Mouse (Mus musculus): ENCODE data around the gene Kcnj9. TPM values are rescaled to one million over a fixed set of nuclear protein-coding genes. Genes with fewer than 3 reads are reported as not detected.
A peak's percentile ranks its signal among the peaks of the same experiment; 100 is the strongest.

Kcnj9 gene
- polyA plus RNA-seq, 1 experiment, result not detected

- Histone ChIP-seq H3K4me3 (ENCODE audit: insufficient read depth, low read depth, low read length) (peak overlapping the region; percentile 46), H3K4me1 (ENCODE audit: control insufficient read depth, insufficient read depth, insufficient read length, low read length) (no peaks in the 10 kb centered on the region), H3K27ac (replicated peaks; ENCODE audit: low read depth, low read length) (no peak overlapping the region)
Observed at GRCm38 (mm10) chr1:172325680-172326535, 3.2 kb downstream of the Kcnj9 start.

DNA sequence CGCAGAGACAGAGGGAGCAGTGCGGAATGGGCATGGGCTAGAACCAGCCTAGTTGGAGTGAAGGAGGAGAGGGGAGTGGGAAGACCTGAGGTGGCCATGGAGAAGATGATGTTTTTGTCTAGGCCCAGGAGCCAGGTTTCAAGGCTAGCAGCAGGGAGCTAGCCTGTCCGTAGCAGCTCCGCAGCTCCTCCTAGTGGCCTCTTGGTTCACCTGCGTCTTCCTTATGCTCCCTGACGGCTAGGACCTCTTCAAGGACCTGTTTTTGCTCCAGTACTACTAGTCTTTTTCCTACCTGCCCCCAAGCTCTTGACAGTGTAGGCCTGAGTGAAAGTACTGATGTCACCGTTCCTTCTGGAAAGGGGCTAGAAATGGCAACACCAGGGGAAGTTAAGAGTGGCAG lies 4.4 kb downstream of the Kcnj9 start:
- Histone ChIP-seq H3K27ac (replicated peaks; ENCODE audit: low read depth, low read length) (no peak overlapping the region), H3K4me3 (ENCODE audit: insufficient read depth, low read depth, low read length) (no peak overlapping the region), H3K4me1 (ENCODE audit: control insufficient read depth, insufficient read depth, insufficient read length, low read length) (no peaks in the 10 kb centered on the region)

GRCm38 (mm10) chr1:172323801-172324359 lies 5.2 kb downstream of the Kcnj9 start:
- Histone ChIP-seq H3K4me1 (ENCODE audit: control insufficient read depth, insufficient read depth, insufficient read length, low read length) (no peaks in the 10 kb centered on the region), H3K4me3 (ENCODE audit: insufficient read depth, low read depth, low read length) (no peak overlapping the region), H3K27ac (replicated peaks; ENCODE audit: low read depth, low read length) (no peak overlapping the region)

DNA sequence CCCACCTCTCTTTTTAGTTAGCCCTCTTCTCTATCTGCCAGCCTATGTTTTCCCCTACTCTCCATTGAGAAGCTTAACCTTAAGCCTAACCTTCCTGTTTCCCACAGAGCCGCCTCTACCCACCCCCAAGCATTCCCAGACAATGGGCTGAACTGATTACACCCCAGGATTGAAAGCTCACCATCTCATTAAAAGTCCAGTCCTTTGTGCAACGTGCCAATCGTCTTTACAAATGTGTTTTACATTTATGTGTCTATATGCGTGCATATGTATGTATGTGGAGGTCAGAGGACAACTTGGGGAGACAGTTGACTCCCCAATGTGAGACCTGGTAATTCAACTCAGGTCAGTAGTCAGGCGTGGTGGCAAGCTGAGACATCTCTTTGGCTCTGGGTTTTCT lies 5.8 kb downstream of the Kcnj9 start:
- H3K4me1 ChIP-seq (ENCODE audit: control insufficient read depth, insufficient read depth, insufficient read length, low read length), result no peaks in the 10 kb centered on the region
- no peak overlapping the region for H3K27ac ChIP-seq (replicated peaks; ENCODE audit: low read depth, low read length)
- H3K4me3 ChIP-seq (ENCODE audit: insufficient read depth, low read depth, low read length), result no peak overlapping the region

GRCm38 (mm10) chr1:172322725-172323124 lies 6.4 kb downstream of the Kcnj9 start:
- Histone ChIP-seq H3K27ac (replicated peaks; ENCODE audit: low read depth, low read length) (no peak overlapping the region), H3K4me1 (ENCODE audit: control insufficient read depth, insufficient read depth, insufficient read length, low read length) (no peaks in the 10 kb centered on the region), H3K4me3 (ENCODE audit: insufficient read depth, low read depth, low read length) (no peak overlapping the region)

GRCm38 (mm10) chr1:172319921-172320411 lies 9.2 kb downstream of the Kcnj9 start:
- Histone ChIP-seq H3K4me1 (ENCODE audit: control insufficient read depth, insufficient read depth, insufficient read length, low read length) (no peaks in the 10 kb centered on the region), H3K4me3 (ENCODE audit: insufficient read depth, low read depth, low read length) (no peak overlapping the region), H3K27ac (replicated peaks; ENCODE audit: low read depth, low read length) (no peak overlapping the region)

- Histone ChIP-seq H3K4me1 (ENCODE audit: control insufficient read depth, insufficient read depth, insufficient read length, low read length) (no peaks in the 10 kb centered on the region), H3K4me3 (ENCODE audit: insufficient read depth, low read depth, low read length) (no peak overlapping the region), H3K27ac (replicated peaks; ENCODE audit: low read depth, low read length) (no peak overlapping the region)
Observed at GRCm38 (mm10) chr1:172319346-172319745, 9.8 kb downstream of the Kcnj9 start.

GRCm38 (mm10) chr1:172318424-172319035 lies 10.6 kb downstream of the Kcnj9 start:
- Histone ChIP-seq H3K4me3 (ENCODE audit: insufficient read depth, low read depth, low read length) (no peak overlapping the region), H3K27ac (replicated peaks; ENCODE audit: low read depth, low read length) (no peak overlapping the region), H3K4me1 (ENCODE audit: control insufficient read depth, insufficient read depth, insufficient read length, low read length) (0 out of 2 replicates have a peak, but pooled peaks cover 3% of the 10 kb centered on the region)

- Histone ChIP-seq H3K27ac (replicated peaks; ENCODE audit: low read depth, low read length) (no peak overlapping the region), H3K4me3 (ENCODE audit: insufficient read depth, low read depth, low read length) (no peak overlapping the region), H3K4me1 (ENCODE audit: control insufficient read depth, insufficient read depth, insufficient read length, low read length) (0 out of 2 replicates have a peak, but pooled peaks cover 4% of the 10 kb centered on the region)
Observed at GRCm38 (mm10) chr1:172317946-172318345, 11.2 kb downstream of the Kcnj9 start.

GRCm38 (mm10) chr1:172317431-172317830 lies 11.7 kb downstream of the Kcnj9 start:
- H3K27ac ChIP-seq (replicated peaks; ENCODE audit: low read depth, low read length), result no peak overlapping the region
- no peak overlapping the region for H3K4me3 ChIP-seq (ENCODE audit: insufficient read depth, low read depth, low read length)
- H3K4me1 ChIP-seq (ENCODE audit: control insufficient read depth, insufficient read depth, insufficient read length, low read length), result 0 out of 2 replicates have a peak, but pooled peaks cover 7% of the 10 kb centered on the region

DNA sequence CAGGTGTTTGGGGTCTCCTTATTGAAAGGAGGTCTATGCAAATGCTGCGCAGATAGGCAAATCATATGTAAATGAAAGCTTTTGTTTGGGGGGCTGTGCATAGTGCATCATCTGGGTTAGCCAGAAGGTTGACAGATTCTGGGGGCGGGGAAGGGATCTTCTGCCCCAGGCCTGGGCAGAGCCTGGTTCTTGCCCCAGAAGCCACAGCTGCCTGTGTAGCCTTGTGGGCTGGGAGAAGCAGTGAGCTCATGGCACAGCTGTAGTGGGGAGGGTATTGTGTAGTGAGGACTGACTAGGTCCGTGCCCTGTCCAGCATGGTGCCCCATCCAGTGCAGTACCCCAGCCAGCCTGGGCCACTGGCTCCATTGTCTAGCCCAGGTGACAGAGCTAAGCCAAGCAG lies 14.2 kb downstream of the Kcnj9 start:
- Histone ChIP-seq H3K4me3 (ENCODE audit: insufficient read depth, low read depth, low read length) (no peak overlapping the region), H3K27ac (replicated peaks; ENCODE audit: low read depth, low read length) (no peak overlapping the region), H3K4me1 (ENCODE audit: control insufficient read depth, insufficient read depth, insufficient read length, low read length) (0 out of 2 replicates have a peak, but pooled peaks cover 7% of the 10 kb centered on the region)

DNA sequence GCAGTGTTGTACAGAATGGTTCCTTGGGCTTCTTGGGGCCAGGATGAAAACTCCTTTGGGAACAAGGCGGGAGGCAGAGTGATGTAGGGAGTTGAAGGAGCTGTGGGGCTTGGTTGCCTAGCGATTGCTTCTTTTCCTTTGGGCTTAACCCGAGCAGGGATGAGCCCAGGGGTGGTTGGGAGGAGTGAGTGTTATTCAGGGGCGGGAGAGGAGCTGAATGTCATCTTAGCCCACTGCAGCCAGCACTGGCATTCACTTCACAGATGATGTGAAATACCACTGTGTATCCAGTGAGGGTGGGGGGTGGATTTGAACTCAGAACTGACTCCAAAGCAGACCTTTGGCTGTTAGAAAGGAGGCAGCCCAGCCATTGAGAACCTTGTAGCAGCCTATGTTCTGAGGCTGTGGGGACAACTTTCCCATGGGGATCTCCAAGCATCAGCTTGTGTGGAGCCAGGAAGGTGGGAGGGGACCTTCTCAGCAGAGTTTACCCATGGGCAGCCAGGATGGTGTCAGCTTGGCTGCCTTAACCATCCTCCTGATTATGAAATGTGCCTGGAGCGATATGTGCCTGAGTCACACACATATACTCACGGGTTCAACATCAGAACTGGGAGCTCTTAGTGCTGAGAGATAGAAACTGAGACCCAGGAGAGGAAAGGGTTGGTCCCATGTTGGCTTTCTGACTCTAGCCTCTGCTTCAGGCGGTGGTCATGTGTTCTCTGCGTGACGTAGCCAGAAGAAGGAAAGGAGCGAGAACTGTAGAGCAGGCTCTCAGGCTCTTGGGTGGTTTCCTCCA lies 15.3 kb downstream of the Kcnj9 start:
- Histone ChIP-seq H3K4me3 (ENCODE audit: insufficient read depth, low read depth, low read length) (peak overlapping the region; percentile 7; the same call in 1 of the 2 replicates), H3K4me1 (ENCODE audit: control insufficient read depth, insufficient read depth, insufficient read length, low read length) (0 out of 2 replicates have a peak, but pooled peaks cover 7% of the 10 kb centered on the region), H3K27ac (replicated peaks; ENCODE audit: low read depth, low read length) (no peak overlapping the region)

DNA sequence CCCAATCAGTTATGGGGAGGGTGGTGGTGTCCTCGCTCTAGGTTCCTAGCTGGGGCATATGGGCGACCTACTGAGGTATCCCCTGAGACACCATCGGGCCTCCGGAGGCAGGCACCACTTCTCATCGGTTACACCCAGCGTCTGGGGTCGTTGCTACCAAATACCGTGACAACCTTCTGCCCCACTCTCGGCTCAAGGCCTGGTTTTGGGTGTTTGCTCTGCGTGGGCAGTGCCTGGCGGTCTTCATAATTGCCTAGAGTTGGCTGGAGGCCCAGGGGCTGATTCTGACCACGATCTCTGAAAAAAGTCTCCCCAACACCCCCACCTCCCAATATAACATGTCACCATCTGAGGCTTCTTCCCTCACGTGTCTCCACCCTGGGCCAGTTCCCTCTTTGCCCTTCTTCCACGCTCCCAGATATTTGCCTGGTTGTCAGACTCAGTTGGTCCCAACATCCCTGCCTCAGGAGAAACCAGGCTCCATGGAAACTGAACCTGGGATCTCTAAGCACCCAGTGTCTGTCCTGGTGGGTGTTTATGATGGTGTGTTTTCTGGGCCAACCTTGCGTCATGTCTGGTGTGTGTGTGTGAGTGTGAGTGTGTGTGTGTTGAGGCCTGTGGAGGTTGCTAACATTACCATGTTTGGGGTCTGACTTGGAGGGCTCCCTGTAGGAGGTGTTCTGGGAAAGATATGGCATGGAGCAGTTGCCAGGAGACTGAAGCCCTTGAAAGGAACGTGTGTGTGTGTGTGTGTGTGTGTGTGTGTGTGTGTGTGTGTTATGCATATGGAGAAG lies 16.2 kb downstream of the Kcnj9 start:
- Histone ChIP-seq H3K27ac (replicated peaks; ENCODE audit: low read depth, low read length) (no peak overlapping the region), H3K4me3 (ENCODE audit: insufficient read depth, low read depth, low read length) (peak overlapping the region; percentile 72), H3K4me1 (ENCODE audit: control insufficient read depth, insufficient read depth, insufficient read length, low read length) (0 out of 2 replicates have a peak, but pooled peaks cover 7% of the 10 kb centered on the region)

Data from brown adipose tissue, adult 24 weeks (tissue).